Mouse (Mus musculus): ENCODE results near the gene Kcnj16. TPM values are rescaled to one million over a fixed set of nuclear protein-coding genes. Genes with fewer than 3 reads are reported as not detected.

The Kcnj16 gene
- 0.65 and 0.73 TPM in 2 replicates for polyA plus RNA-seq (2015; fragmentation: Nextera tagmentation; extraction: Ambion mirVana)

GRCm38 (mm10) chr11:110967762-110968135 lies at the start of gene Kcnj16:
TSS of gene Kcnj16 (plus strand) at chr11:110968033.
- Histone ChIP-seq H3K27me3 (no peaks in the 10 kb centered on the region), H3K4me1 (replicated peaks) (no peaks in the 10 kb centered on the region), H3K27ac (replicated peaks) (no peak within 1 kb of the TSS), H3K9ac (no peak within 1 kb of the TSS), H3K4me3 (no peak within 1 kb of the TSS), H3K9me3 (no peaks in the 10 kb centered on the region), H3K36me3 (no peaks in the 10 kb centered on the region), H3K4me2 (no peak within 1 kb of the TSS)
- WGBS, result 82% methylated on average over 4 of the region's 4 CpGs
- no peak for ATAC-seq (ENCODE audit: low read depth)

DNA sequence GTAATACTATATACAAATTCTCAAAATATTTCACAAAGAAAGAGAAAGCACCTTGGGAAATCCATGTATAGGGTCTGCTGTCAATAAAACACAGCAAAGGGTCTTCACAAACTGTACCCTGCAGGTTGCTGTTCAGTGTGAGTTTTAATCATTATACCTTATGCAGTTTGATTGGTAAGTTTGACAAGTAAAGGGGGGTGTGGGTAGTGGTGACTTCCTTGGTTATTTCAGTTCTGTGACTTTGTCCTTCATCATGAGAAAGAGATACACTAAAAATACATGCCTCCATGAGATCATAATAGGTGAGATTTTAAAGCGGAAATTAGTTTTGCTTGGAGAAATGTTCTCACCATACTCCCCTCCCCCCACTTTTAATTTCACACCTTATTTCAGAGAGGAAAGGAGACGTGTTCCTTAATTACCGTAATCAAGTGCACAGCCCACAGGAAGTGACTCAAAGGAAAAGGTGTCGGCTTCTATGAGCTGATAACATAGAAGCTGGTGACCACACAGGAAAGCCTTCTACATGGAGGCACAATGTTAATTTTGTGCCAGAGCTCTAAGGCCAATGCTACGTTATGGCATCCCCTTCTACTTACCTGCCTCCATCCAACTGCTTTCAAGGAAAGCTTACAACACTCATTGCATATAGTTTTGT lies 48.9 kb upstream of the Kcnj16 start:
- Histone ChIP-seq H3K9ac (no peak overlapping the region), H3K27ac (replicated peaks) (no peak overlapping the region), H3K36me3 (no peaks in the 10 kb centered on the region), H3K27me3 (no peaks in the 10 kb centered on the region), H3K4me2 (no peak overlapping the region), H3K4me3 (no peak overlapping the region), H3K4me1 (replicated peaks) (no peaks in the 10 kb centered on the region), H3K9me3 (no peaks in the 10 kb centered on the region)
- 79% methylated on average over 5 of the region's 5 CpGs for WGBS
- ATAC-seq (ENCODE audit: low read depth), result no peak

- Histone ChIP-seq H3K4me3 (no peak overlapping the region), H3K27me3 (no peaks in the 10 kb centered on the region), H3K27ac (replicated peaks) (no peak overlapping the region), H3K36me3 (no peaks in the 10 kb centered on the region), H3K9ac (no peak overlapping the region), H3K9me3 (no peaks in the 10 kb centered on the region), H3K4me1 (replicated peaks) (no peaks in the 10 kb centered on the region), H3K4me2 (no peak overlapping the region)
- WGBS, result 81% methylated on average over 3 of the region's 3 CpGs
- ATAC-seq (ENCODE audit: low read depth), result no peak
Observed at GRCm38 (mm10) chr11:110935699-110936098, 32.1 kb upstream of the Kcnj16 start.

DNA sequence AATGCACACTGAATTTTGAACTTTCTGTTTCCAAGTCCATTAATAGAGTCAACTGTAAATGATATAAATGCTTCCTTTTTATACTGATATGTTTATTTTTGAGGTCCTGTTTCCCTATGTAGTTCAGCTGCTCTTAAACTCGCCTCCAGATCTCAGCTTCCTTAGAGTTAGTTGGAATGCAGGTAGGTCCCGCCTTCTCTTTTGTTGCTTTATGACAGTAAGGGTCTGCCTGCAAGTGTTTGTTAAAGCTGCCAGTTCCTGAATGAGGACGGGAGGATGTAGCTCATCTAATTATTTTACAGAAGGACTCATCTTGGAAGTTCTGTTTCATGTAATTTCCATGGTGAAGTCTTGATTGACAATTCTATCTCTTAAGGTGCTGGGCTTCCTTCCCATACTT lies 25.6 kb upstream of the Kcnj16 start:
- no peaks in the 10 kb centered on the region for H3K36me3 ChIP-seq
- WGBS, result 15% methylated on average over 3 of the region's 3 CpGs
- no peak overlapping the region for H3K27ac ChIP-seq (replicated peaks)
- H3K4me1 ChIP-seq (replicated peaks), result no peaks in the 10 kb centered on the region
- H3K4me2 ChIP-seq, result no peak overlapping the region
- no peaks in the 10 kb centered on the region for H3K27me3 ChIP-seq
- H3K9ac ChIP-seq, result no peak overlapping the region
- ATAC-seq (ENCODE audit: low read depth), result no peak
- no peak overlapping the region for H3K4me3 ChIP-seq
- no peaks in the 10 kb centered on the region for H3K9me3 ChIP-seq

DNA sequence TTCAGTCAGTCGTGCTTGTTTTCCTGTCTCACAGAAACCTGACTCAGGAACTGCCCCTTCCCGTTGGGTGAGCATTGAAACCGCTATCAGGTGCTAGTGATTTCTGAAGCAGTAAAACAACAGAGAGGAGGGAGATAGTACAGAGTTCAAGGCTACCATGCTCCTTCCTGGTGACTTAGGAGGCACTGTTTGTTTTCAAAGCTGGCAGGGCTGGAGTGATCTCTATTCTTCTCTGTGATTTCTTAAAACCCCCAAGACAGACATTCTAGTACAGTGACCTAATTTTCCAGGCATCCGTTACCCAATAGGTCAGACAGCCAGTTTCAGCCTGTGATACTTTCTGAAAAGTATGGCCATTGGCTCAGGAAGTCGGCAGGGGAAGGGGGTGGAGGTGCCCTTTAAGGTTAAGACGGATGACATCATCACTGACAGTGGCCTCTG lies 25.1 kb upstream of the Kcnj16 start:
- ATAC-seq (ENCODE audit: low read depth), result no peak
- WGBS, result 38% methylated on average over 6 of the region's 6 CpGs
- Histone ChIP-seq H3K27ac (replicated peaks) (no peak overlapping the region), H3K9ac (no peak overlapping the region), H3K4me2 (no peak overlapping the region), H3K4me3 (no peak overlapping the region), H3K36me3 (no peaks in the 10 kb centered on the region), H3K4me1 (replicated peaks) (no peaks in the 10 kb centered on the region), H3K27me3 (no peaks in the 10 kb centered on the region), H3K9me3 (no peaks in the 10 kb centered on the region)

DNA sequence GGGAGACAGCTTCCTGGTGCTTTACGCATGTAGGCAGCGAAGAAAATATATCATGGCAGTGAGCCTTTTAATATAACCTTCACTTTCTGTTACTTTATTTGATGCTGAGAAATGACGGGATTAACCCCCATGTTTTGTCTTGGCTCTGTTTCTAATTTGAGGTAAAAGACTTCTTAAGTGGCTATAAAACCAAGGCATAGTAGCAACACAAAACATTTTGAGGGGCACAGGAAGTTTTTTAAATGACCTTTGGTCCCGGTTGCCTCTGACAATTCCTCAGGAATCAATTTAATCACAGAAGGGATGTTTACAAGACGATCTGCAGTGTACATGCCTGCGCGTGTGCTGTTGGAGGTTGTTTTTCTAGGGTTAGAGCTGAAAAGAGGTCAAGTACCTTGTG lies 11.2 kb upstream of the Kcnj16 start:
- Histone ChIP-seq H3K36me3 (no peaks in the 10 kb centered on the region), H3K27me3 (no peaks in the 10 kb centered on the region), H3K9ac (no peak overlapping the region), H3K27ac (replicated peaks) (no peak overlapping the region), H3K9me3 (no peaks in the 10 kb centered on the region), H3K4me2 (no peak overlapping the region), H3K4me3 (no peak overlapping the region), H3K4me1 (replicated peaks) (no peaks in the 10 kb centered on the region; the same call in 1 of the 2 replicates)
- no peak for ATAC-seq (ENCODE audit: low read depth)
- WGBS, result 66% methylated on average over 7 of the region's 7 CpGs

DNA sequence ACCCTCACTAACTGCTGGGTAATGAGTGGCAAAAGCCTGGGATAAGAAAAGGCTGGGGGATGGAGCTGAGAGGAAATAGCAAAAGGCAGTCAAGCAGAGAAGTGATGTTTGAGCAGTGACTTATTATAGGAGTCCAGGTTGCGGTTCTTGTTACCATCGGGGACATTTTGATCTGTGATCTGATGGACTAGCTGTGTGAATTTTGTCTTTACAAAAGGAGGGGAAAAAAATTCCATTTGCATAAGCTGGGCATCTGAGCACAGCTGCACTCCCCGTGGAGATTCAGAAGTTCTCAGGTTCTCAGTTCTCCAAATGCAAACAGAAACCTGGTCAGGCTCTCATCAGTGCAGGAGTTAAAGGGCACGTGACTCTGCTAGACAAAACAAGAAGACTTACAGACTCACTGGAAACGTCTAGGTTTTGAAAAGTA lies 6.2 kb upstream of the Kcnj16 start:
- no peak overlapping the region for H3K4me2 ChIP-seq
- H3K36me3 ChIP-seq, result no peaks in the 10 kb centered on the region
- WGBS, result 42% methylated on average over 5 of the region's 5 CpGs
- no peak overlapping the region for H3K9ac ChIP-seq
- H3K27me3 ChIP-seq, result no peaks in the 10 kb centered on the region
- H3K4me3 ChIP-seq, result no peak overlapping the region
- ATAC-seq (ENCODE audit: low read depth), result no peak
- no peaks in the 10 kb centered on the region for H3K9me3 ChIP-seq
- no peak overlapping the region for H3K27ac ChIP-seq (replicated peaks)
- H3K4me1 ChIP-seq (replicated peaks), result no peaks in the 10 kb centered on the region; the same call in 1 of the 2 replicates

GRCm38 (mm10) chr11:110967019-110967761 lies 643 bp upstream of the Kcnj16 start:
- ATAC-seq (ENCODE audit: low read depth), result no peak
- Histone ChIP-seq H3K27me3 (no peaks in the 10 kb centered on the region), H3K36me3 (no peaks in the 10 kb centered on the region), H3K4me3 (no peak overlapping the region), H3K9ac (no peak overlapping the region), H3K4me2 (no peak overlapping the region), H3K4me1 (replicated peaks) (no peaks in the 10 kb centered on the region), H3K27ac (replicated peaks) (no peak overlapping the region), H3K9me3 (no peaks in the 10 kb centered on the region)
- WGBS, result 81% methylated on average over 11 of the region's 11 CpGs

DNA sequence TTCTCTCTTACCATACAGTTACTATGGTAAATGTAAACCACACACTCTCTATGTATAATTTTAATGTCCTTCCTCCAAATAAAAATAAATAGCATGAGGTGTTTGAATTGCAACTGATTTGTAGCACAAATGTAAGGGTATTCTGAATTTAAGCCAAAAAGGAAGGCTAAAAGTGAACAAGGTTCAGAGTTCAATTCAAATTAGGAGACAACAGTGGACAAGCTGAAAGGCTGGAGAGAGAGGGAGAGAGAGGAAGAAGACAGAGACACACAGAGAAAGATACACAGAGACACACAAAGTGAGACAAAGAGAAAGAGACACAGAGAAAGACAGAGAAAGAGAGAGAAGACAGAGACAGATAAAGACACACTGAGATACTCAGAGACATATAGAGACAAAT lies 1.1 kb downstream of the Kcnj16 start:
- Histone ChIP-seq H3K4me3 (no peak overlapping the region), H3K27ac (replicated peaks) (no peak overlapping the region), H3K4me1 (replicated peaks) (no peaks in the 10 kb centered on the region), H3K4me2 (no peak overlapping the region), H3K9ac (no peak overlapping the region), H3K27me3 (no peaks in the 10 kb centered on the region), H3K9me3 (no peaks in the 10 kb centered on the region), H3K36me3 (no peaks in the 10 kb centered on the region)
- no peak for ATAC-seq (ENCODE audit: low read depth)

- no peaks in the 10 kb centered on the region for H3K4me1 ChIP-seq (replicated peaks)
- H3K27ac ChIP-seq (replicated peaks), result no peak overlapping the region
Observed at GRCm38 (mm10) chr11:110985508-110985907, 17.7 kb downstream of the Kcnj16 start.

GRCm38 (mm10) chr11:110985949-110986348 lies 18.1 kb downstream of the Kcnj16 start:
- Histone ChIP-seq H3K36me3 (no peaks in the 10 kb centered on the region), H3K9ac (no peak overlapping the region), H3K4me2 (no peak overlapping the region), H3K27me3 (no peaks in the 10 kb centered on the region), H3K4me3 (no peak overlapping the region), H3K4me1 (replicated peaks) (no peaks in the 10 kb centered on the region), H3K9me3 (no peaks in the 10 kb centered on the region), H3K27ac (replicated peaks) (no peak overlapping the region)
- 41% methylated on average over 3 of the region's 3 CpGs for WGBS
- ATAC-seq (ENCODE audit: low read depth), result no peak

More at GRCm38 (mm10) chr11:110985508-110985907, 17.7 kb downstream of the Kcnj16 start:
- no peak overlapping the region for H3K4me2 ChIP-seq
- H3K9me3 ChIP-seq, result no peaks in the 10 kb centered on the region
- no peak overlapping the region for H3K4me3 ChIP-seq
- H3K36me3 ChIP-seq, result no peaks in the 10 kb centered on the region
- no peaks in the 10 kb centered on the region for H3K27me3 ChIP-seq
- WGBS, result 63% methylated on average over 1 of the region's 1 CpGs
- ATAC-seq (ENCODE audit: low read depth), result no peak
- no peak overlapping the region for H3K9ac ChIP-seq

DNA sequence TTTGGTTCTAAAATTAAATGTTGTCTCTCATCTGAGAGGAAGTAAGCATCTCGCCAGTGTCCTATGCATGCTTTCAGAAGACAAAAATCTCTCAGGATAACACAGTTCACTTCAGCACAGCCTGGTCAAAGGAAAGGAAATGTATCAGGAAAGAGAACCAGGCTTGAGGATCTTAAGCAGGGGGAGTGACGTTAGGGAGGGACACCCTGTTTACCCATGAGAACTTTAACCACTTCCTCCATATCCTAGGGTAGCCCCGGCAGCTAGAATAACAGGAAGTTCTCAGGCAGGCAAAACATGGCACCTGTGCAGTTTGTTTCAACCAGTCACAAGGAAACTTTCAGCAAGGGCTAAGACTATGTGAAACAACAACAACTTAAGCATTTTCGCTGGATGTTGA lies 25.8 kb downstream of the Kcnj16 start:
- Histone ChIP-seq H3K4me3 (no peak overlapping the region), H3K4me1 (replicated peaks) (no peaks in the 10 kb centered on the region), H3K4me2 (no peak overlapping the region), H3K9me3 (no peaks in the 10 kb centered on the region), H3K9ac (no peak overlapping the region), H3K36me3 (no peaks in the 10 kb centered on the region), H3K27ac (replicated peaks) (no peak overlapping the region), H3K27me3 (no peaks in the 10 kb centered on the region)
- 81% methylated on average over 4 of the region's 4 CpGs for WGBS
- no peak for ATAC-seq (ENCODE audit: low read depth)
